Mouse (Mus musculus) embryonic facial prominence, embryonic 10.5 days (tissue): ENCODE data around the gene Mical3. TPM values are rescaled to one million over a fixed set of nuclear protein-coding genes. Genes with fewer than 3 reads are reported as not detected.

Experiments used
- DNase-seq: peaks from one replicate; pipeline ENCODE4 v3.0.0-alpha.2; 2017; ENCODE audit warnings: low spot score
- H3K27ac ChIP-seq: fragments of 300-500 bp; sonication (generic); replicated peaks from 2 replicates; pipeline ENCODE4 v1.5.1; 2016; ENCODE audit warnings: mild to moderate bottlenecking
- H3K27me3 ChIP-seq: fragments of 300-500 bp; sonication (generic); replicated peaks from 2 replicates; pipeline ENCODE4 v1.6.1; 2016; ENCODE audit warnings: low read depth, mild to moderate bottlenecking; ENCODE audit not compliant: poor library complexity, severe bottlenecking
- H3K36me3 ChIP-seq: fragments of 300-500 bp; sonication (generic); replicated peaks from 2 replicates; pipeline ENCODE4 v1.6.1; 2016; ENCODE audit warnings: mild to moderate bottlenecking, moderate library complexity
- H3K4me1 ChIP-seq: fragments of 300-500 bp; sonication (generic); 2 replicates; pipeline ENCODE4 v1.6.1; 2016
- H3K4me3 ChIP-seq: fragments of 300-500 bp; sonication (generic); 2 replicates; pipeline ENCODE4 v1.5.1; 2016; ENCODE audit warnings: mild to moderate bottlenecking, moderate library complexity
- H3K9me3 ChIP-seq: fragments of 300-500 bp; sonication (generic); 2 replicates; pipeline ENCODE4 v1.6.1; 2016; ENCODE audit warnings: mild to moderate bottlenecking
- WGBS: fragments of 180-500 bp; shearing (Covaris S2); methylation state at CpG from one replicate; pipeline ENCODE4 v1.1.7; 2016; 5-methylcytosine and 5-hydroxymethylcytosine counted together
- polyA plus RNA-seq: library from polyadenylated mRNA; unstranded; fragments of >200 nt; fragmentation: Nextera tagmentation; extraction: Ambion mirVana; gene quantifications from 2 replicates; pipeline ENCODE4 v1.2.1, GENCODE M21; 2016

Gene Mical3
- polyA plus RNA-seq, 1 experiment from 2014 or later: 10.4 TPM

DNA sequence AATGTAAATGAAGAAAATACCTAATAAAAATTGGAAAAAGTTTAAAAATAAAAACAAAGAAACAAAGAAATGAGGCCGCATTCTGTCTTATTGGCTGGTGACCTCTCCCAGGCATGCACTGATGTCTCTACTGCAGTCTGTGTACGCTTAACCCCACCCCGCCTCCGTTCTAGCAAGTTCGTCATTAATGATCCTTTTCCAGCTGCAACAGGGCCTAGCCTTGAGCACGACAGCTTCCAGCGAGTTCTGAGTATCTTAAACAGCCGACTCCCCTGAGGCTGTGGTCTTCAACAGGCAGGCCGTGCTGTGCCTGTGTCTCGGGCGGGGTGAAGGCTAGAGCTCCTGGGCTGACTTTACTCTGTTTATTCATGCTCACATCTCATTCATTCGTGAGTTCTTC, 154.7 kb downstream of the Mical3 start:
- Histone ChIP-seq H3K27ac (no peak overlapping the region), H3K36me3 (peaks cover 25% of the 10 kb centered on the region), H3K4me1 (peaks cover 23% of the 10 kb centered on the region), H3K27me3 (no peaks in the 10 kb centered on the region), H3K9me3 (no peaks in the 10 kb centered on the region), H3K4me3 (no peak overlapping the region)
- no peak for DNase-seq
- 73% methylated on average over 12 of the region's 12 CpGs for WGBS

- Histone ChIP-seq H3K27ac (no peak overlapping the region), H3K9me3 (no peaks in the 10 kb centered on the region), H3K4me3 (no peak overlapping the region), H3K4me1 (peaks cover 8% of the 10 kb centered on the region; the same call in 1 of the 2 replicates), H3K27me3 (no peaks in the 10 kb centered on the region), H3K36me3 (peaks cover 17% of the 10 kb centered on the region)
- DNase-seq: peak; percentile 86
- 66% methylated on average over 14 of the region's 14 CpGs for WGBS
Measured at GRCm38 (mm10) chr6:120971797-120972590, 158.8 kb downstream of the Mical3 start.

DNA sequence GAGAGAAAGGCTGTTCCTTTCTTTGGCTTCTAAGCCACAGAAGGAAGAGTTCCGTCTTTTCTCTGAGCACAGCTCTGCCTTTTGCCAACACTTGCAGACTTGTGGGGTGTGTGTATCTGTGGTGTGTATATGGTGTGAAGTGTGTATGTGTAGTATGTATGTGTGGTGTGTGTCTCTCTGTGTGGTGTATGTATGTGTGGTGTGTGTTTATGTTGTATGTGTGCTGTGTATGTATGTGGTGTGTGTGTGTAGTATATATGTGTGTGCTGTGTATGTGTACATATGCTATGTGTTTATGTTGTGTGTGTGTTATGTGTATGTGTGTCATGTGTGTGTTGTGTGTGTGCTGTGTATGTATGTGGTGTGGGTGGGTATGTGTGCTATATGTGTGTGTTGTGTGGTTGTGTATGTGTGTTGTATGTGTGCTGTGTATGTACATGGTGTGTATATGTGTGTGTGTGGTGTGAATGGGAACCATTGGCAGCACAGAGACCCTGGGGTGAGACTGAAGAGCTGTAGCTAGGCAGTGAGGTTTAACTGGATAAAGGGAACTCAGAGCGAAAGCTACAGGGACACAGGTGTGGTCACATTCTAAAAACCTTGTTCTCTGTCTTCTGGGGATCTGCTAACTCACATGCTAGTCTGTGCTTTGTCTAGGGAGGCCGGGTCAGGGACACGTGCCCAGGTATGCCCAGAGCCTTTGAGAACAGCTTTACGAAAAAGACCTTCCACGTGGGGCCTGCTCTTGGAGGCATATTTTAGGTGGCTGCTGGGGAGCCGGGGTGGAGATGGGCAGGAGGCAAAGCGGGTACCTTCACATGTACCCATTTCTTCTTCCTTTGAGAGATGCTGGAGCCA, 159.6 kb downstream of the Mical3 start:
- Histone ChIP-seq H3K27ac (no peak overlapping the region), H3K9me3 (no peaks in the 10 kb centered on the region), H3K4me3 (no peak overlapping the region), H3K36me3 (peaks cover 17% of the 10 kb centered on the region), H3K4me1 (0 out of 2 replicates have a peak, but pooled peaks cover 3% of the 10 kb centered on the region), H3K27me3 (no peaks in the 10 kb centered on the region)
- 68% methylated on average over 8 of the region's 8 CpGs for WGBS
- no peak for DNase-seq

DNA sequence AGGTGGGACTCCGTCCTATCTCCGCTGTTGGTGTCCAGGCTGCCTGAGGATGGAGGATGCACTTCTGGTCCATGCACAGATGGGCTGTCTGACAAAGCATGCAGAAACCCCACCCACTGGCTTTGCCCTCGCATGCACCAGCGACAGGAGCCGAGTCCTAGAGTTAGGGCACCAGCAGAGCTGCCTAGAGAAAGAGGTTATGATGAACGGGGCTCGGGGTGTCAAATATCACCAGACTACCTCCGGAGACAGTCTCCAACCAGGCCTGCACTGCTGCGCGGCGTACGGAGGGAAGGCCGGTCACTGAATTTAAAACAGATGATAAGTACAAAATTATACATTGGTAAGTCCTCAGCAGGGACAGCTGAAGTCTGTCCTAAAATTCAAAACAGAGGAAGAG, 165.0 kb downstream of the Mical3 start:
- Histone ChIP-seq H3K36me3 (peaks cover 15% of the 10 kb centered on the region), H3K4me1 (peaks cover 20% of the 10 kb centered on the region), H3K27ac (peak overlapping the region; percentile 31), H3K27me3 (no peaks in the 10 kb centered on the region), H3K9me3 (no peaks in the 10 kb centered on the region), H3K4me3 (no peak overlapping the region)
- 38% methylated on average over 13 of the region's 13 CpGs for WGBS
- DNase-seq: peak; percentile 76

- WGBS: 92% methylated on average over 3 of the region's 3 CpGs
- no peaks in the 10 kb centered on the region for H3K9me3 ChIP-seq
- no peak overlapping the region for H3K4me3 ChIP-seq
- no peak for DNase-seq
- H3K27me3 ChIP-seq: no peaks in the 10 kb centered on the region
- peaks cover 13% of the 10 kb centered on the region for H3K36me3 ChIP-seq
- peaks cover 17% of the 10 kb centered on the region for H3K4me1 ChIP-seq
- H3K27ac ChIP-seq: no peak overlapping the region
Measured at GRCm38 (mm10) chr6:120964179-120964578, 166.6 kb downstream of the Mical3 start.

- Histone ChIP-seq H3K4me1 (peaks cover 13% of the 10 kb centered on the region), H3K27ac (no peak overlapping the region), H3K36me3 (peaks cover 47% of the 10 kb centered on the region), H3K4me3 (no peak overlapping the region), H3K27me3 (no peaks in the 10 kb centered on the region), H3K9me3 (no peaks in the 10 kb centered on the region)
- no peak for DNase-seq
- 91% methylated on average over 9 of the region's 9 CpGs for WGBS
Measured at GRCm38 (mm10) chr6:120960338-120961030, 170.3 kb downstream of the Mical3 start.

DNA sequence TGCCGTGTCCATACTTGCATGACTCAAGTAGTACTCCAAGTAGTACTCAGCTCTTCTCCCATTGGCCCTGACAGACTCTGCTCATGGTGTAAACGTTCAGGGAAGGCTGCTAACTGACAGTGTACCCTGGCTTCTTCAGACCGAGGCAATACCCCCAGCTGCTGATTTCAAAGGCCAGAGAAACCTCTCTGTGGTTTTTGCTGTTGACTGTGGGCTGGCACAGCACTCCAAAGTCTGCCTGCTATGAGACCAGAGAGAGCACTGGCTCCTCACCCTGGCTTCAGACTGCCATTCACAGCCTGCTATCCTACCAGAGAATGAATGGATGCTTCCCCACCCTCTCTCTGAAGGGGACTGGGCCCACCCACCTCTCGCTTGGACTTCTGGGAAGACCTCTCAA, 173.5 kb downstream of the Mical3 start:
- H3K36me3 ChIP-seq: peaks cover 67% of the 10 kb centered on the region
- H3K9me3 ChIP-seq: no peaks in the 10 kb centered on the region
- no peak for DNase-seq
- 87% methylated on average over 4 of the region's 4 CpGs for WGBS
- no peaks in the 10 kb centered on the region for H3K27me3 ChIP-seq
- 0 out of 2 replicates have a peak overlapping the region, but pooled peaks have one; percentile 8 for H3K27ac ChIP-seq
- H3K4me3 ChIP-seq: no peak overlapping the region
- no peaks in the 10 kb centered on the region for H3K4me1 ChIP-seq

DNA sequence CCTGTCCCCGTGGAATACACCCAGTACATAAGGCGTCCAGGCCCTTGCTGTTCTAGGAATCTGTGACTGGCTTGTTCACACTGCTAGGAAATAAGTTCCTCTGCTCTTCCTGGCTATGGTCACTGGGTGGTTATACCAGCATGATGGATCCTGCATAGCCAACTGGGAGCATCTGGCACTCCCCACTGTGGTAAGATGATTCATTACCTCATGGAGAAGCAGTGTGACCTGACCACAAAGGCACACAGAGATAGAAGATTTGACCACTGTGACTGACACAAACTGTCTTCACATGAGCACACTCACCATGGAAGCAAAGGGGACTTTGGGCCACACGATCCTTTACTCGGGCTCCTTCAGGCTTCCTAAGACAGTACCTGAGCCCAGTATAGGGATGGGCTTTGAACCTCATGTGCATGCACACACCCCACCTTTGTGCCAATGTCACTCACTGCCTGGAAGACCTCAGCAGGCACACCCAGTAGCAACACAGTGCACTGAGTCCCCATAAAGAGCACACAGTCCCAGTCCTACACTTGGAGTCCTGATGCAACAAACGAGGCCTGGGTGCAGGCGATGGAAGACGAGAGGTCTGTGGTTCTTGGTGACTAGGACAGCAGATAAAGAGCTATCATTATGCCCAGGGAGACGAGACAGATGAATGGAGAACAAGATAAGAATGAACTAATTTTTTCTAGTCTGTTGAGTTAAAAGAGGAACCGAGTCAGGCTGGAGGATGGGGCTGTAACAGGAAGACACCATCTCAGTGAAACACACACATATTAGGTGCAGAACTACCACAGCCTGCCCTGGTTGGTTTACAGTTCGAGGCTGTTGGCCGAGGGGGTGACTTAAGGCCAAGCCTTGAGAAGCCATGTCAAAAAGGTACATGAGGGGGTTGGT, 174.3 kb downstream of the Mical3 start:
- Histone ChIP-seq H3K27me3 (no peaks in the 10 kb centered on the region), H3K36me3 (peaks cover 72% of the 10 kb centered on the region), H3K4me3 (no peak overlapping the region), H3K9me3 (no peaks in the 10 kb centered on the region), H3K27ac (no peak overlapping the region), H3K4me1 (no peaks in the 10 kb centered on the region)
- 88% methylated on average over 11 of the region's 11 CpGs for WGBS
- no peak for DNase-seq

DNA sequence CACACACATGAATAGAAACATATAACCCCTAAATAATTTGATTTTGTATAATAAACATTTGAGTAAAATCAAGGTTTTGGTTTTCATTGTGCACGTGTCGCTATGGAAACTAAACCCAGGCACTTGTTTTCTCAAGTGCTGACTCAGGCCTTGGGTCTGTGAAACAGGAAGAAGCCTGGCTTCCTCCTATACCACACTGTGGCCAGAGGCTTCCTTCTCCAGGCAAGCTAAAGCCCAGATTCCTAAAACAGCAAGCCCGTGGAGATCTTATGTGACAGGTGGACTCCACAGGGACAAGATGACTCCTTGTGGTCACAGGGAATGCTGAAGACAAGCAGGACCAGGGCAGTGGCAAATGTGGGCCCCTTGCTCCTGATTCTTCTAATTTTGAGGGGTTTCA, 175.6 kb downstream of the Mical3 start:
- DNase-seq: no peak
- H3K27ac ChIP-seq: no peak overlapping the region
- H3K9me3 ChIP-seq: no peaks in the 10 kb centered on the region
- H3K36me3 ChIP-seq: peaks cover 74% of the 10 kb centered on the region
- H3K4me1 ChIP-seq: no peaks in the 10 kb centered on the region
- H3K4me3 ChIP-seq: no peak overlapping the region
- 80% methylated on average over 3 of the region's 3 CpGs for WGBS
- H3K27me3 ChIP-seq: no peaks in the 10 kb centered on the region

GRCm38 (mm10) chr6:120954241-120954640, 176.6 kb downstream of the Mical3 start:
- H3K27me3 ChIP-seq: no peaks in the 10 kb centered on the region
- H3K27ac ChIP-seq: no peak overlapping the region
- DNase-seq: no peak
- H3K4me3 ChIP-seq: no peak overlapping the region
- no peaks in the 10 kb centered on the region for H3K4me1 ChIP-seq
- WGBS: 90% methylated on average over 8 of the region's 8 CpGs
- H3K36me3 ChIP-seq: peaks cover 74% of the 10 kb centered on the region
- no peaks in the 10 kb centered on the region for H3K9me3 ChIP-seq

DNA sequence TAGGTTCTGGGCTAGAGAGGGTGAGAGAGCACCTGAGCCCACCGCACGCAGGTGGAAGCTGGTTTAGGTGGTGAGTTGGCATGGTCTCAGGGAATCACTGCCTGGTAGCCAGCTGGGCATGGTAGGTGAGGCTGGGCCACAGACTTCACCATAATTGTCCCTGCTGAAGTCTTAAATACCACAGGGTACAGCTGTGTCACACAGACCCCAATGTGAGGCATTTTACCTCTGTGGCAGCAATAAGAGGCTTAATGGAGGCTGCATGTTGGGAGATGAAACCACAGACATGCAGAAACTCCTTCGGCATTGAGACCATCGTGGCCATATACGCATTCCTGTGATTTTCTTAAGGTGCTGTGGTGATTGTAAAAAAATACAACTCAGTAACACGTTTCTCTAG, 178.3 kb downstream of the Mical3 start:
- Histone ChIP-seq H3K27ac (no peak overlapping the region), H3K27me3 (no peaks in the 10 kb centered on the region), H3K36me3 (peaks cover 66% of the 10 kb centered on the region), H3K9me3 (no peaks in the 10 kb centered on the region), H3K4me3 (no peak overlapping the region), H3K4me1 (no peaks in the 10 kb centered on the region)
- DNase-seq: no peak
- 93% methylated on average over 6 of the region's 6 CpGs for WGBS

- no peak for DNase-seq
- H3K27me3 ChIP-seq: no peaks in the 10 kb centered on the region
- peaks cover 60% of the 10 kb centered on the region for H3K36me3 ChIP-seq
- H3K9me3 ChIP-seq: no peaks in the 10 kb centered on the region
- 94% methylated on average over 6 of the region's 6 CpGs for whole genome bisulfite sequencing
- H3K4me3 ChIP-seq: no peak overlapping the region
- no peak overlapping the region for H3K27ac ChIP-seq
- no peaks in the 10 kb centered on the region for H3K4me1 ChIP-seq
Measured at GRCm38 (mm10) chr6:120951311-120951710, 179.5 kb downstream of the Mical3 start.
